Mouse (Mus musculus) naive thymus-derived CD4-positive, alpha-beta T cell, adult 2 months (primary cell): ENCODE results near the gene Hsdl2.

Source experiments
- DNase-seq: peaks from one replicate; pipeline ENCODE4 v3.0.0-alpha.2; 2011; ENCODE audit warnings: low read depth

The Hsdl2 gene

GRCm38 (mm10) chr4:59625998-59626910 lies 44.9 kb downstream of the Hsdl2 start, which contains the start of gene E130308A19Rik:
Gene E130308A19Rik, plus strand, starts transcription at chr4:59626211.
- peak; percentile 80 for DNase-seq

- DNase-seq, result no peak
These were observed 46.9 kb downstream of the Hsdl2 start for GRCm38 (mm10) chr4:59628255-59628654.

GRCm38 (mm10) chr4:59629076-59629874 lies 47.9 kb downstream of the Hsdl2 start:
- DNase-seq, result no peak

GRCm38 (mm10) chr4:59630122-59630521 lies 48.8 kb downstream of the Hsdl2 start:
- no peak for DNase-seq

GRCm38 (mm10) chr4:59634532-59634931 lies 53.2 kb downstream of the Hsdl2 start:
- DNase-seq, result no peak

- DNase-seq, result no peak
These were observed 57.8 kb downstream of the Hsdl2 start for GRCm38 (mm10) chr4:59639163-59639562.

GRCm38 (mm10) chr4:59640720-59641119 lies 59.4 kb downstream of the Hsdl2 start:
- no peak for DNase-seq

- no peak for DNase-seq
These were observed 60.7 kb downstream of the Hsdl2 start for GRCm38 (mm10) chr4:59642039-59642438.

- DNase-seq, result no peak
These were observed 61.3 kb downstream of the Hsdl2 start for GRCm38 (mm10) chr4:59642657-59643056.

- no peak for DNase-seq
These were observed 63.1 kb downstream of the Hsdl2 start for GRCm38 (mm10) chr4:59644431-59644830.

GRCm38 (mm10) chr4:59644992-59645391 lies 63.6 kb downstream of the Hsdl2 start:
- DNase-seq, result no peak

GRCm38 (mm10) chr4:59645610-59646009 lies 64.2 kb downstream of the Hsdl2 start:
- no peak for DNase-seq

GRCm38 (mm10) chr4:59646020-59646696 lies 64.8 kb downstream of the Hsdl2 start:
- DNase-seq, result no peak

- no peak for DNase-seq
These were observed 67.8 kb downstream of the Hsdl2 start for GRCm38 (mm10) chr4:59649119-59649518.

- no peak for DNase-seq
These were observed 70.9 kb downstream of the Hsdl2 start for GRCm38 (mm10) chr4:59652166-59652681.

- DNase-seq, result no peak
These were observed 74.8 kb downstream of the Hsdl2 start for GRCm38 (mm10) chr4:59656061-59656642.

- DNase-seq, result no peak
These were observed 80.8 kb downstream of the Hsdl2 start for GRCm38 (mm10) chr4:59662163-59662562.

- DNase-seq, result no peak
These were observed 82.1 kb downstream of the Hsdl2 start for GRCm38 (mm10) chr4:59663451-59663850.

- DNase-seq, result no peak
These were observed 85.4 kb downstream of the Hsdl2 start for GRCm38 (mm10) chr4:59666550-59667317.

GRCm38 (mm10) chr4:59668050-59668449 lies 86.7 kb downstream of the Hsdl2 start:
- no peak for DNase-seq
